Mouse (Mus musculus): ENCODE results near the gene Map4k4.

Gene Map4k4

GRCm38 (mm10) chr1:39968999-39969398, 68.3 kb downstream of the Map4k4 start:
- peak; percentile 25 for DNase-seq

DNA sequence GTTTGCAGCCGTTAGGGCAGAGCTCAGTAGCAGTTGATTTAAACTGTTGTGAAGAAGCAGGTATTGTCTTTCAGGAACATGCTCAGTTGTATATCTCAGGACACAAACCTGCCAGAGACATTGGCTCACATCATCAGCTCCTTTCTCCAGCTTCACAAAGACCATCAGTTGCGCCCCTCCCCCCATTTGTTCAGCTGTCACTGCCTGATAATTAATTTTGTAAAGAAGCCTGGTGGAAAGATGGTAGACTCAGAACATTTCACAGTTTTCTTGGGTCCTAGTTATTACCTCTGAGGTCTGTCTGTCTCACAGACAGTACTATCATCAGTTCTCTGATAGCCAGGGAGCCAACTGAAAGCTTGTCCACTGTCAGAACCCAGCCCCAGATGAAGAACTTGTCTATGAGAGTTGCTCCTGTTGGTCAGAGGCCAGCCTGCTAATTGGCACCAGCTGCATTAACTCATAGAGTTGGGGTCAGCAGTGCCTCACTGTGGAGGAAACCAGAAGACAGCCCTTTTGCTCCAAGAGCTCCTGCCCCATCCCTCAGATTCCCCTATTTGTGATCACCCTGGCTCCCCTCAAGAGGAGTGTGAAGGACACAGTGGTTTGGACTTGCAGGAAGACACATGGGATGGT, 69.2 kb downstream of the Map4k4 start:
- peak; percentile 31 for DNase-seq

DNA sequence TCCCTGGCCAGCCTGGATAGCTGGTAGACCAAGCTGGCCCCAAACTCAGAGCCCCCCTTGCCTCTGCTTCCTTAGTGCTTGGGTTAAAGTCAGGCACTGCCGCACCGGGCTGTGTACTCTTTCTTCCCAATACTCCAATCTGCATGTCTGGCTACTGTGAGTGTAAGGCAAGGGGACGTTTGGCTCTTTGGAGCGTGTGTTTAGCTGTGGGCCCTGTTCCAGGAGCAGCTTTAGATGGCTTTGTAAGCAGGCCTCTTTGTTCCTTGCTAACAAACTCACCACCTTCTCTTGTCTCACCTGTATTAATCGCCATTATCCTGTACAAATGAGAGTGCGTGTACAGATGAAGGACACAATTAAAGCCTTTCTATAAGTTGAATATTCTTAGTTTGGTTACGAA, 71.7 kb downstream of the Map4k4 start:
- no peak for DNase-seq

DNA sequence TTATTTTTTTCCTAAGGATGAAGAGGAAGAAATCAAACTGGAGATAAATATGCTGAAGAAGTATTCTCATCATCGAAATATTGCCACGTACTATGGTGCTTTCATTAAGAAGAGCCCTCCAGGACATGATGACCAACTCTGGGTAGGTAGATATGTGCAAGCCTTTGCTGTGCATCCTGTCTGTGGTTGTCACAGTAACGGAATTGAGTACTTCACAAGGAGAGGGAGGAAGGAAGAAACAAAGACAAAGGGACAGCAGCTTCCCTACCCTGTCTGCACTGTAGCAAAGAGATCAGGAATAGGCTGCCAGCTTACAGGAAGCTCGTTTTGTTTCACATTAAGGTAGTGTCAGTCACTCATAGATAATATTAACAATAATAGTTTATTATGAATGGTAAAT, 73.2 kb downstream of the Map4k4 start:
- no peak for DNase-seq

- DNase-seq, result no peak
Measured at GRCm38 (mm10) chr1:39975005-39975404, 74.3 kb downstream of the Map4k4 start.

- no peak for DNase-seq
Measured at GRCm38 (mm10) chr1:39976107-39976506, 75.4 kb downstream of the Map4k4 start.

DNA sequence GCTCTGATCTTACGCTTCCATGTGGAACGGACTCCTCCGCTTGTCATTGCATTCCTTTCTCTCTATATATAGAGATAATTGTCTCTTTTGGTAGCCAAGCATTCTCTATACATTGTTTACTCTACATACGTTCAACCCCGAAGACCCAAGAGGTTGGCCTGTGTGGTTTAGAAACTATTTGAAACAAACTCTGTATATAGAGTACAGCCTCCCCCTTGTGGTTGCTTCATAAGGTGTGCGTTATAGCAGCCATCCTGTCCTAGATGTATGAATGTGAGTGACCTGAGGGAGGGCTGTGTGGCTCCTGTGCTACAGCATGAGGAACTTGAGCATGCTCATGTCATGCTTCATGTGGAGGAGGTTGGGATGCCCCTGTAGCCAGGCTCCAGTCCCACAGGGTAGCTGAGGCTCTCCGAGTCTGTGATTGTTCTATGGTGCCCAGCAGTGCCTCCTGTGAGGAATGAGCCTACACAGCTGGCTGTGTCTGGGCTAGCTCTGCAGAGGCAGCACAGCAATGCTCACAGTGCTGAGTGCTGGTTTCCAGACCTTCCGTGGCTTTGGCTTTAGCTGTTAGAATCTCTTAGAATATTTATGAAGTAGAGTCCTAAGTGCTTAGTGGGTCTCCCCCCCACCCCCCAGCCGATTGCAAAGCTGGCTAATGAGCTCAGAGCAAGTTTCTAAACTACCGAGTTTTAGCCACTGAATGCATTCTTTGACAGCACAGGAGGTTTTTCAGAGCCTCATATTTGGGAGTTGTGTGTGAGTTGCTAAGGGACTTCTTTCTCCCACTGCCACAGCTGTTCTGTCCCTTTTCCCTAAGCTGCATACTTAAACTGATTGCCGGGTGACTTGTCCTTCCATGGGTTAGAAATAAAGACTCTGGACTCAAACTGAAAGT, 76.4 kb downstream of the Map4k4 start:
- DNase-seq, result no peak

GRCm38 (mm10) chr1:39978781-39979486, 78.2 kb downstream of the Map4k4 start:
- DNase-seq, result no peak

DNA sequence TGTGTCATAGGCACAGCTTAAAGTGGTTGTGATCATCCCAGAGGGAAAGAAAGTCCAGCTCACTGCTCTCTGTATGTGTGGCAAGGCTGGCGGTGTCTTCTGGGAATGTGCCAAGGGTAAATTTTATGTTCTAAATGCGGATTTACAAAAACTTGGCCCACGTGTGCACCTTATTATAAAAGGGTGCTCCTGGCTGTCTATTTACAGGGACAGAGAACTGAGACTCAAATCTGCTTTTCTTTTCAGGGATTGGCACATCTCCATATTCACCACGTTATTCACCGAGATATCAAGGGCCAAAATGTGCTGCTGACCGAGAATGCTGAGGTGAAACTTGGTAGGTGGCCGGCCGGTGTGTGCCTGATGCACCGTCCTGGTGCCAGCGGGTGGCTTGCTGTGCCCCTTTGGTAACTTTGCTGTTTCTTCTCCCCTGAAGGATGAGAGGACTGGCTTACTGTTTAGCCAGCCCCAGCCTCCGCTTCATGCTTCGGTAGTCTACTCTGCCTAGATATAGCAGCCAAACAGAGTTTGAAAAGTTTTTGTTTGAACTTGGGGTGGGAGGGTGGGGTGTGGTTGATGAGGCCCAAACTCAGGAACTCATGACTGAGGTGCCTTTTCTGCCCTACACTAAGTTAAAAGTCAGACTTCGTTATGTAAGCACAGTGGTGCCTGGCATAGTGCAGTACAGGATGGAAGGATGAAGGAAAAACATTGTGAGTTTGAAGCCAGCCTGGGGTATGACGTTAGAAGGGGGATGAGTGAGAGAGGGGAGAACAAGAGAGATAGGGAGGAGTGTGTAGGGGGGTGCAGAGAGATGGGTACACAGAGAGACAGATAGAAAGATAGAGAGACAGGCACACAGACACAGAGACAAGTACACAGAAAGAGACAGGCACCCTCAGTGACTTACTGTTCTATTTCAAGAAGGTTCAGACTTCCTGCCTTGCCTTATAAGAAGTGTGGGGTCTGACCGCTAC, 79.9 kb downstream of the Map4k4 start:
- DNase-seq, result no peak

DNA sequence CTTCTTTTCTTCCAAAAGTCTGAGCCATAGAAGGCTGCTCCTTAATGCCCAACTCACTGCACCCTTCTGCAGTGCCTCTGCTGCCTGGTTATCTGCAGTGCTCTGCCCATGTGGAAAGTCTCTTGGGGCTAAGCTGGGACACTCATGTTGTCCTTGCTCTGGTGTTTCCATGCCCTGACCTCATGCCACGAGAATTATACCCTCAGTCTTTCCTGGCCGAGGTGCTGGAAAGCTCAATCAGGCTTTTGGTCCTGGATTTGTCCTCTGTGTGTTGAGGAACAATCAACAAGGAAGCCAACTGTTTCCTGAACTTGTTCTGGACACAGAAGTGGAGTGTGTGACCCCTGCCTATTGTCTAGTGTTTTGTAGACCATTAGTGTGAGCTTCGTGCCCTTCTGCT, 81.3 kb downstream of the Map4k4 start:
- DNase-seq, result no peak

GRCm38 (mm10) chr1:39982727-39983487, 82.2 kb downstream of the Map4k4 start:
- no peak for DNase-seq

DNA sequence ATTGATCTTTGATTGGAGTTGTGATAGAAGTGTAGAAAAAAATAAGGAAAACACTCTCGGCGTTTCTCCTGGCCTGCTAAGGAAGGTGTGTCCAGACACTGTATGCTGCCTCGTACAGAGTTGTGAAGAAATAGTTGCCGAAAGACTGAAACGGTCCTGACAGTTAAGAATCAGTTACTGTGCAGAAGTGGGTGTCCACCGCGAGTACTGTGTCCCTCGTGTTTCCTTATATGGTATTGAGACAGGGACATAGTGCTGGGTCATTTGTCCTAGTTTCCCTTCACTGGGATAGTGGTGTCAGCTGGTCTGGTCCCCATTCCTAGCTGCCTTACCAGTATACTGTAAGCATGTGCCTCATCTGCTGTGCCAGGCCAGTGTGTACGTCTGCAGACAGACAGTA, 83.6 kb downstream of the Map4k4 start:
- no peak for DNase-seq

GRCm38 (mm10) chr1:39986820-39987219, 86.1 kb downstream of the Map4k4 start:
- DNase-seq, result no peak

DNA sequence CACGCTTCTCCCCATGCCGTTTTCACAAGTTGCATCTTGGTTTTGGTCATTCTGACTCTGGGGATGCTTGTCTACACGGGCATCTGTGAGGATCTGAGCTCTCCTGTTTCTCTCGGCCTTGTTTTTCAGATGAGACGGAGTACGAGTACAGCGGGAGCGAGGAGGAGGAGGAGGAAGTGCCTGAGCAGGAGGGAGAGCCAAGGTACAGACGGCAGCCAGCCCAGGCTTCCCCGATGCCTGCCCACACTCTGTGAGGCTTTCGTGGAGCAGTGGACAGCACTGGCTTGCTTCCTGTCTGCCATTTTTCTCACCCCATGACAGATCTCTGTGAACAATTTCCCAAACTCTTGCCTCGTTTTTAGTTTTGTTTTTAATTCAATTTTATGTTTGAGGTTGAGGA, 88.1 kb downstream of the Map4k4 start:
- DNase-seq, result no peak

- no peak for DNase-seq
Measured at GRCm38 (mm10) chr1:39990041-39990440, 89.3 kb downstream of the Map4k4 start.

DNA sequence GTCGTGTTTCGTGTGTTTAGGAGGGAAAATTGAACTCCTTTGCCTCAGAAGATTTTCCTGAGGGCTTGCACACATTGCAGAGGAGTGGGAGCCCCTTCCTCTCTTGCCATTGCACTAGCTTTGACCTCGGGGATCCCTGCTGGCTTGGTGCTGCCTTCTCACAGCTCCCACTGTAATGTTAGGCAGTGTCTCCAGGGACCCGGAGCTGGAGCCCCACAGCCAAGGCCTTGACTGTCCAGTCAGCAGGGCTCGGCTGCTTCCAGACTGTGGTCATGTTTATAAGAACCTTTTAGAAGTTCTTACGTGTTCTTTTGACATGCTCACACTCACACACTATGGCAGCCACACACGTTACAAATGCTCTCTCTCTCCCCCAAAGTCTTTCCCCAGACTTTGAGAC, 93.2 kb downstream of the Map4k4 start:
- no peak for DNase-seq

- no peak for DNase-seq
Measured at GRCm38 (mm10) chr1:39995593-39995992, 94.9 kb downstream of the Map4k4 start.

DNA sequence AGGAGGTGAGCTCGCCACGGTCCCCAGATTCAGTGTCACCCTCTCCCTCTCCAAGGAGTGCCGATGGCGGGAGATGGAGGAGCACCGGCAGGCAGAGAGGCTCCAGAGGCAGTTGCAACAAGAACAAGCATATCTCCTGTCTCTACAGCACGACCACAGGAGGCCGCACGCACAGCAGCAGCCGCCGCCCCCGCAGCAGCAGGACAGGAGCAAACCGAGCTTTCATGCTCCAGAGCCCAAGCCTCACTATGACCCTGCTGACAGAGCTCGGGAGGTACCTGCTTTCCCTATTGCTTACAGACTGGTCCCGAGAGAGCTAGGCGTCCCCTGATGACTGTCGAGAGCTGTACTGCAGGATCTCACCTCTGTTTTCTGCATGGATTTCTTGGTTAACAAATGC, 99.8 kb downstream of the Map4k4 start:
- DNase-seq, result no peak

GRCm38 (mm10) chr1:40000899-40001298, 100.2 kb downstream of the Map4k4 start:
- DNase-seq, result no peak

DNA sequence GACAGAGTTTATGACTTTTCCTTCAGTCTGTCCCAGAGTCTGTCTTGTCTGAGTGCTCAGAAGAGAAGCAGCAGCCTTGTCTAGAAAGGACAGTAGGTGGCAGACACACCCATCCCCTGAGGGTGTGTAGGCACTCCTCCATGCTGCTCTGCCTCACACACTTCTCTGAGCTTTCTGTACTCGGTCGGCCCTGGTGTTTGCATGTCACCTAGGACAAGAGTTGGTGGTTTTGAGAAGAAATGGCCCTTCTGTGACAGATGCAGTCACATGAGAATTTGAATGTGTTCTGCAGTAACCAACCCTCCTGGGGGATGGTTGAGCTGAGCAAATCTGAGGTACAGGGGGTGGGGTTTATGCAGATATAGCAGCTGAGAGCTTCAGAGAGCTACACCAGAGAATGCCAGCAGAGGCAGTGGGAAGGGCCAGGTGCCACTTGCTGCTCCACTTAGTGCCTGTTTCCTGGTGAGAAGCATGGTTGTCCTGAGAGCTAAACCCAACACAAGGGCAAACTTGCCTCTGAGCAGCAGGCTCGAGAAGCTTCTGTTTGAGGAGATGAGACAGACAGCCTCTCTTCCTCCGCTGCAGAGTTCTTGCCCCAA, 101.5 kb downstream of the Map4k4 start:
- DNase-seq, result no peak

GRCm38 (mm10) chr1:40006043-40006651, 105.4 kb downstream of the Map4k4 start:
- no peak for DNase-seq

All from liver (tissue).